Mouse (Mus musculus): ENCODE measurements around the gene Ggnbp2.

Ggnbp2 gene

DNA sequence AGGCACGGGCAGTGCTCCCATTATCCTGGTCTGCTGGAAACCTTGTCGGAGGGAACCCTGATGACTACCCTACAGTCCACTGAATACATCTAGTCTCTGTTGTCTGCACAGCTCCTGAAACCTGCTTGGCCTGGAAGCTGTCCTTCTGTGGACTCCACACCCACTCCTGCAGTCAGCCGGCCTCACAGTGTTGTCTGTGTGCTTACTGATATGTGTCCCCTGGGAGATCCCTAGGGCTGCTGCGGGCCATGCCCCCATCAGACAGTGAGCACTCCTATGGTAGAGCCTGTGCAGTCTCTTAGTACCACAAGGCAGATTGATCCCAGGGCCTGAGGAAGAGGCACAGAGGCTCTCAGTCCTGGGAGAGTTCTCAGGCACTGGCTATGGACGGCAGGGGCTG is 48.1 kb downstream of the Ggnbp2 start:
- DNase-seq = peak; percentile 91

DNA sequence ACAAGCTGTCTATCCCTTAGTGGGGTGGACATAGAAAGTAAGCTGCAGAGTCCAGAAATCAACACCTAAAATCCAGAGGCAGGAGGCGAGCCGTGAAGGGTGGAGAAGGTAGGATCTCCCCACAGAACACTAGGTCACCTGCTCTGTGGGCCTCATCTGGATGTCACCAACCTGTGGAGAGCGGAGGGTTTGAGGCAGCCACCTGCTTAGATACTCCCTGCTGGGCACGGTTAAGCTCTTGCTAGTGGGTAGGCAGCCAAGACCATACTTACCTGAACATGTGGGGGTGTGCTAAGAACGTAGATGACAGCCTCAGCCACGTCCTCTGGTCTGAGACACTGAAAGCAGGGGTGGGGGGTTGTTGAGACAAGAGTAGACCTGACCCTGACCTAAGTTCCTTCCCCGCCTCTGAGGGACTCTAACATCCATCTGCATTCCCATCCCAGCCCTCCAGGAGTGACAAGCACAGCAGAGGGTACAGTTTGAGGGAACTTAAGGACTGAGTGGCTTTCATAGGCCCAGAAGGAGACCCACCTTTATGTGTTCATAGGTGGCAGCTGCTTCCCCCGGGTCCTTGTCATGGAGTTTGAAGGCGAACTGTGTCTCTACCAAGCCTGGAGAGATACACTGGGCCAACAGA is 49.4 kb downstream of the Ggnbp2 start:
- DNase-seq = peak; percentile 91

DNA sequence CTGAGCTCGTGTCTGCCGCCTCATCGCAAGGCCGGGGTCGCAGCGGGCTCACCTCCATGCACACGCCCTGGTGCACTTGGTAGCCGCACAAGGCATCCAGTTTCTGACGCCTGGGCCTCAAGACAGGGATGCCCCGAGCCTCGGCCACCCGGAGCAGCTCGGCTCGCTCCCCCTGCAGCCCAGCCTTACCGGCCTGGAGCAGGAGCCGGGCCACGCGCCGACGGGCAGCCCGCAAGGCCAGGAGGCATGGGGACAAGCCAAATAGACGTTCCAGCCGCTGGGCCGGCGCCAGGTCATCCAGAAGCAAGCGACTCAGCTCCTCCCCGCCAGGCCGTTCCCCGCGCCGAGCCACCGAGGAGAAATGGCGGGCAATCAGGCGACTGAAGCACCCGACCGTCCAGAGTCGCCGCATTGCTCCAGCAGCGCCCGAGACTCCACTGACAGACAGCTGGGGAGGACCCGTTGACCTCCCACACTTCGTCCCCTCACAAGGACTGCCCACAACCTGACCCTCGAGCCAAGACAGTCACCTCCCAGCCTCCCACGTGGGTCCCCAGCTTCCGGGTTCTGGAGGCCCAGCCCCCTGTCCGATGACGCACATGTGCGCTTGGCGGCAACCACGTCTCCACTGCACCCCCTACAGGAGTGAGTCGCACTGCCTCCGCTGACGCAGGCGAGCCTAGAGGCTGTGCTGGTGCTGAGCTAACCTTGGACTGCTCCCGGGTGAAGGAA is 51.5 kb downstream of the Ggnbp2 start, which contains the start of gene Mrm1:
Mrm1 (minus strand) TSS at position 555 of the 732 bp plus-strand sequence.
- DNase-seq = peak; percentile 100

DNA sequence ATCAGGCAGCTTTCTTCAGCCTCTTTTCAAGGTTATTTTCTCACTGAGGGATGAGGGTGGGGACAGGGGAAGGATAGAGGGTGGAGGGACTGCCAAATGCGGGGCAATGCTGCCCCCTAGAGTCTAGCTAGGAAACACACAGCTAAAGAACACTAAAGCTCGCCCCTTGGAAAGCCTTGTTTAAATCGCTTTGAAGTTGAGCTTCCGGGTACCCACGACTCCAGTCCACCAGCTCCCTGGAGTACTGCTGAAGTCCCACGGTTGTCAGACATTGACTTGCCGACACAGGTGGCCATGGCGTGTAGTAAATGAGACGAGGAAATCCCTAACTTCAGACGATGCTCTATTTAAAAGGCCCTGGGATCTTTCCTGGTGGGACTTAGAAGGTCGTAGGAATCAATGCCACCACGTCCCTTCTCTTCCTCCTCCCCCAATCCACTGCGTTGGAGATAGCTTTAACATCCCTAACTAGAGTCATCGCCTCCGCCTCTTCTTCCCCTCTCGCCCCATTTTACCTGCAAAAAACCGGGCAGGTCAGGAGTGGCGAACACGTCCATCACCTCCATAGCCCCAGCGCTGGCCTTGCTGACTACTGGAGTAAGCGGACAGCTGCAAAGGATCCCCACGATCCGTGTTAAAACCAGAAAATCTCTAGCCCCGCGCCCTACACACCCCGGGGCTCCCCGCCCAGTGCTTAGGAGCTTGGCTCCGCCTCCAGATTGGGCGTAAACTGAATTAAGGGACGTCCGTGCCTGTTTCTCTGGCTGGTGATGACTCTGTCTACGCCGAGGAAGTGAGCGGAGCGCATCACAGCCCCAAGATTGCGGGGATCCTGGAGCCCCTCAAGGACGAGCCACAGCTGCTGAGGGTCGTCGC is 52.3 kb downstream of the Ggnbp2 start:
- peak; percentile 99 for DNase-seq

DNA sequence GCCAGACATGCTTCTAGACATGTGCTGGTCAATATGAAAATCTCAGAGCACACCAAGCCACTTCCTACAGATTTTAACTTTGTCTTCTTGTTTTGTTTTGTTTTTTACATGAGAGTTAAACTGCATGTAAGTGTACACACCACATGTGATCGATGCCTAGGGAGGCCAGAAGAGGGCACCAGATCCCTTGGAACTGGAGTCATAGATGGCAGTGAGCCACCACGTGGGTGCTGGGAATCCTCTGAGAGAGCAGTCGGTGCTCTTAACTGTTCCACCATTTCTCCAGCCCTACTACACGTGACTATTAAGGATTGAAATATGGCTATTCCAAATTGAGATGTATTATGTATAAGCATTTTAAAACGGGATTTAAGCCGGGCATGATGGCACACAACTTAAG is 53.3 kb downstream of the Ggnbp2 start:
- DNase-seq = no peak

DNA sequence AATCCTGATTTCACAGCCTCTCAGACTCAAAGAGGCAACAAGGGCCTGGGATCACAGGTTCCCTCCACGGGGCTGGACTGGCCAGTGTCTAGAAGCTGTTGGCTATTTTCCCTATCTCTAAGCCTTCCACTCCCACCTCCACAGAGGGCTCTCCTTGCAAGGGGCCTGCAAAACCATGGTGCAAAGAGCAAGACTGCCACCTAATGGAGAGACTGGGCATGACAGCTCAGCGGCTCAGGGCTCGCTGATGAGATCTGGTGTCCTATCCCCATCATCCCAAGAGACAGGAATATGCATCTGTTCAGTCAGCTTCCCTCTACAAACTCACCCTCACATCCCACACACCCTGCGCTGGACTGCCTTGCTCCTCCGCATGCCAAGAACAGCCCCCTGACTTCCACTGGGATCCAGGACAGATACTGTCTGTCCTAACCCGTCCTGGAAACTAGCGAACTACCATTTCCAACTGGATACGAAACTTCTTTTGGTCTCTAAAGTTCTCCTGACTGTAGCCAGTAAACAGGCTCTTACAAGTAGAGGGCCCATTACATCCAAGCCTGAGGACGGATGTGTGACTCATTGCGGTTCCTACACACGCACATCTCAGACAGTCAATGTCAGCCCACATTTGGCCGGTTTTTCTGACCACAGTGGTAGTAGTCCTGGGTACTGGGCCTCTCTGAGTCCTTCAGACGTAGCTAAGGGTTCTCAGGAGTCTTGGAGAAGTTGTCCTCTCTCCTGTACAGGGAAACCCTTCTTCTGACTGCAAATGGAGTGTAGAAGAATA is 56.7 kb downstream of the Ggnbp2 start:
- peak; percentile 95 for DNase-seq

DNA sequence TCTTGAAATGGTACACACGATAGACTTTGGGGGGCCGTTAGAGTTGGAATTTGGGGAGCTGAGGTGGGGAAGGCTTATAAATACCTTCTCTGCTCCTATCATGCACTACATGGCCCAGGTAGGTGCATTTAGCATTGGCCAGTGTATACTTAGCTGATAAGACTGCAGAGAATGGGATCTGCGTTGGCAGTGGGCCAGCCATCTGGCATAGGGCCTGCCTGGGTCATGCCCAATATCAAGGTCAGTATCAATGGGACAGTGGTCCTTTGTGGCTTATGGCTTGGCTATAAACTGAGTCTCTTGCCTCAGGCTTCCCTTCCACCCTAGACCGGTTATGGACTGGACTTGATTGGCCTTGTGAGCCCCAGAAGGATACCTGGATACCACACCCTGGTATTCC is 66.2 kb downstream of the Ggnbp2 start:
- no peak for DNase-seq

DNA sequence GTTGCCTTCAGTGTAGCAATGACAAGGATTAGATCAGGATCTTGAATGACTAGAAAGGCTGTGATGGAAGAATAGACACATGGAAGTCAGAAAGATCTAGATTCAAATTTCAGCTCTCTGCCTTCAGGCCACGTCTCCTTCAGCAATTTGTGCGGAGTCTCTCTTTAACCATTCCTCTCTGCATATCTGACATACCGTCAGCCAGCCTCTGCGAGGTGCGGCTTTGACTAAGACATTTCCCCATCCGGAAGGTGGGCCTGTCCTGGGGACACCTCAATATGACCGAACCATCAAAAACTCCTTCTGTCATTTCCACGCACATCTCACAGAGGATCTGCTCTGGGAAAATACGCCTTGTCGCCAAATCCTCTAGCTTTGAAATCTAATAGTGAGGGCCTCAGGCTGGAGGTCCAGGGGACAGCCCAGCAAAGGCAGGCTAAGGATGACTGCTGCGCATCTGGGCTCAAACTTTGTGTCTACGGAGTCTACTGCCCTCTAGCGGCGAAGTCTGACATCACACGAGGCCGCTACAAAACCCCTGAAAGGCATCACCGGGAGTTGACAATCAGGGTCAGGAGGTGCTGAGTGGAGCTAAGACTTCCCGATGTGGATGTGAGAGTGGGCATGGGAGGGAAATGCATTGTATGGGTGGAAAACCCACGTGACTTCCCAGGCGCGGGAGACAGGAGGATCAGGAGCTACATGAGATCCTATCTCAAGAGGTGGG is 72.8 kb downstream of the Ggnbp2 start:
- DNase-seq = peak; percentile 87

DNA sequence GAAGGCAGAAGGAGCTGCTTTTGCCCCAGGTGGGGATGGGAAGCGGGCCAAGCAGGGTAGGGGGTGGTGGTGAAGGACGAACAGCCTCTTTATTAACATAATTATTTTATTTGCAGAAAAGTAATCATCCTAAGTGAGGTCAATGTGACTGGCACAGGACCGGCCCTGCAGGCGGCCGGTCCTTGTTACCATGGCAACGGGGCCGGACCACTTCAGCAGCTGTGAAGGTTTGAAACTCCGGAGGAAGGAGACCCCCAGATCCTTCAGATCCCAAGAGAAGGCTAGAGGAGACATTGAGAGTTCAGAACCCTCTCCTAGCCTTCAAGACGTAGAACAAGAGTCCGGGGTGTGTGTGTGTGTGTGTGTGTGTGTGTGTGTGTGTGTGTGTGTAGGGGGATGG is 73.6 kb downstream of the Ggnbp2 start:
- DNase-seq = no peak

DNA sequence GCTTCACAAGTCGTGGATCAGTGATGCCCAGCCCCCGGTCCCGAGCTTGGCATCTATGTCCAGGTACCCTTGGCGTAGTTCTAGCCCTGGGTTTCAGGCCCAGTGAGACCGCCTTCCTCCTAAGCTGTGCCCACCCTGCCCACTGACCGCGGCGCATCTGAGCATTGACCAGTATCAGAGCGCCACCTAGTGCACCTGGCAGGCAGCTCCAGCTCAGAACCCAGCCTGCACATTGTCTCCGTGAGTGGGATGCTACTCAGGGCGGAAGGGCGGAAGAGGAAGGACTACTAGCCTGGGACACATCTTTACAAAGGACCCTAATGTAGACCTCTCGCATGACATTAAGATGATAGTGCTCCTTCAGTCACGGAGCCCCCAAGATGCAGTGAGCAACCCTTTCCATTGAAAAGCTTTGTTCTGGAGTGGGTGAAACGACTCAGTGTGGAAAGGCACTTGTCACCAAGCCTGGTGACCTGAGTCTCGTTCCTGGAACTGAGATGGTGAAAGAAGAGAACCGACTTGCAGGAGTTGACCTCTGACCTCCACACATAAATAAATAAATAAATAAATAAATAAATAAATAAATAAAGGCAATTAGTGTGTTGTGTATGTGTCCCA is 76.0 kb downstream of the Ggnbp2 start:
- peak; percentile 93 for DNase-seq

DNA sequence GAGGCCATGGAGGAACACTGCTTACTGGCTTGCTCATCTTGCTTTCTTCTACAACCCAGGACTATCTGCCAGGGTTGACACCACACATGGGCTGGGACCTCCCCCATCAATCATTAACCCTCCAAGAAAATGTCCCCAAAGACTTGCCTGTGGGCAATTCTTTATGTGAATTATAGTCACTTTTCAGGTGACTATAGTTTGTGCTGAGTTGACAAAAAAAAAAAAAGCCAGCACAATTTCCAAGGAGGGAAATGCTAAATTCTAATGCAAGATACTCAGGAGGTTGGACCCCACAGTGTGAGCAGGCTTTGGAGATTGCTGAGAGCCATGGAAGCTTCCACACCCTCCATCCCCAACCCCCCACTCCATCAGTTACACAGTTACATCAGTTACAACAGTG is 77.1 kb downstream of the Ggnbp2 start:
- DNase-seq = no peak

DNA sequence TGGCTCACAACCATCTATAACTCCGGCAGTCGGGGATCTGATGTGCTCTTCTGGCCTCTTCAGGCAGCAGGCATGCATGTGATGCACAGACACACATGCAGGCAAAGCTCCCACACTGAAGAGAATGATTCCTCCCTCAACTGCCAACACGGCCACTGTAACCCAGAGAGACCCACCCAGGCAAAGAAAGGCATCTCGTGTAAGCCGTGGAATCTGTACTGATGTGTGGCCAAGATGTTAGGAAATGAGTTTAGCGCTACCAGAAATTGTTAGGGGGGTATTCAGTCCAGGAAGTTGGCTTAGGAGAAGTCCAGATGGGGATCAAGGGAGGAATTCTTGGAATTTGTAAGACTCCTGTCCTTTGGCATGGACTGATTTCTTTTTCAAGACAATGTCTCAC is 80.2 kb downstream of the Ggnbp2 start:
- DNase-seq = no peak

Measured in heart, adult 11 months (tissue).